Mouse (Mus musculus) stomach, adult 2 months (tissue): Measurements from ENCODE around the gene Efcab5. TPM values are rescaled to one million over a fixed set of nuclear protein-coding genes. Genes with fewer than 3 reads are reported as not detected.

Source experiments
- polyA plus RNA-seq: library from polyadenylated mRNA; depleted of rRNA; stranded (reverse); fragments of >200 nt; gene quantifications from 2 replicates; pipeline ENCODE4 v1.2.3, GENCODE M21; 2012; rRNA removed

Gene Efcab5
- not detected in 2 replicates for polyA plus RNA-seq

GRCm38 (mm10) chr11:77188868-77189267 is at the start of gene Efcab5:
Efcab5 (minus strand) TSS chr11:77188968.

GRCm38 (mm10) chr11:77215951-77216760 is 27.4 kb upstream of the Efcab5 start, which contains the start of gene Ssh2:
Ssh2 (plus strand) TSS chr11:77216287.

GRCm38 (mm10) chr11:77078273-77079134 is 110.3 kb downstream of the Efcab5 start, which contains the start of gene Nsrp1:
Nsrp1 (minus strand) TSS chr11:77078435.

Other genes starting within 250 kb of the Efcab5 start
- 0.22 and 0.79 TPM in 2 replicates for gene Slc6a4, start 190.4 kb downstream of the Efcab5 start, polyA plus RNA-seq
- 0.14 and 0.19 TPM in 2 replicates for gene Nsrp1, start 110.5 kb downstream of the Efcab5 start, polyA plus RNA-seq
- gene Ssh2, start 27.3 kb upstream of the Efcab5 start, polyA plus RNA-seq: 1.1 and 1.4 TPM in 2 replicates